Mouse (Mus musculus): Measurements from ENCODE around the gene Trim2.
A peak's percentile ranks its signal among the peaks of the same experiment; 100 is the strongest.

Gene Trim2

GRCm38 (mm10) chr3:84319504-84319903 is 12.8 kb upstream of the Trim2 start:
- DNase-seq (ENCODE audit: low spot score) = no peak

DNA sequence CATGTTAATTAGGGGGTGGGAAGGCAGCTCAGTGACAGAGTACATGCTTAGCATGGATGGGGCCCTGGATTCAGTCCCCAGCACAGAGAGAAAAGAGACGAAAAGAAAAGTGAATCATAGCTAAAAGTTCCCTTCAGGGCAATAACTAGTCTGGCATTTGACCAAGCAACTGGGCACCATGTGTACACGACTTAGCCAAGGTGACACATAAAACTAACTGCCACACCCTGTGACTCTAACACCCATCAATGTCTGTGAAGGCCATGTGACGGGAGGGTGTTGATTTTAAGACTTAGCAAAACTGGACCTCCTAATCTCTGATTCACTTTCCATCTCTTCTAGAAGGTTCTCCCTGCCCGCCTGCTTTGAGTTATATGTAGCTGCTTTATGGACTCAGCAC is 12.2 kb upstream of the Trim2 start:
- no peak for DNase-seq (ENCODE audit: low spot score)

GRCm38 (mm10) chr3:84314651-84315191 is 8.0 kb upstream of the Trim2 start:
- peak; percentile 95 for DNase-seq (ENCODE audit: low spot score)

DNA sequence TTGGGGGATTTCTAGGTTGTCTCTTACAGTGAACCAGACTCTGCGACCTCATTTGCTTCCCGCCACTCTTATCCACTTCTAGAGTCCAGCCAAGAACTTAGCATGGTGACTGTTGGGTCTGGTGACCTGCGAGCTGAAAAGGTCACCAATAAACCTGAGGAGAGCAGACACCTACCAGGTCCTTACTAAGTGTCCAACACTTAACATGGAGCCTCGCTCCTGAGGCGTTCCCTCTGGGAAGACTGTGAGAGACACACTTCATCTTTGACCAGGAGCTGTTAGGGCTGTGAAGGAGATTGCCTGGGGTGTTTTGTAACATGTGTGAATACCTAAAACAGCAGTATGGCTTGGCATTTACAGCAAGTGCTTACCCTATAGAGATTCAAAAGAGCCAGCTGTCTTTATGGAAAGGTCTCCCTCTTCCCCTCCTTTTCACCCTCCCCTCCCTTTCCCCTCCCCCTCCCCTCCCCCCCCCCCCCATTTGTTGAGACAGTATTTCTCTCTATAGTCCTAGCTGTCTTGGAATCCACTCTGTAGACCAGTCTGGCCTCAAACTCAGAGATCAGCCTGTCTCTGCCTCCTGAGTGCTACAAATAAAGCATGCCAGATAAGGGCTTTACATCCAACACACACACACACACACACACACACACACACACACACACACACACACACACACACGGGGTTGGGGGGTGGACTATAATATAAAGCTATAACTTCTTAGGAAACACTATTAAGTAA is 7.3 kb upstream of the Trim2 start:
- DNase-seq (ENCODE audit: low spot score) = no peak

DNA sequence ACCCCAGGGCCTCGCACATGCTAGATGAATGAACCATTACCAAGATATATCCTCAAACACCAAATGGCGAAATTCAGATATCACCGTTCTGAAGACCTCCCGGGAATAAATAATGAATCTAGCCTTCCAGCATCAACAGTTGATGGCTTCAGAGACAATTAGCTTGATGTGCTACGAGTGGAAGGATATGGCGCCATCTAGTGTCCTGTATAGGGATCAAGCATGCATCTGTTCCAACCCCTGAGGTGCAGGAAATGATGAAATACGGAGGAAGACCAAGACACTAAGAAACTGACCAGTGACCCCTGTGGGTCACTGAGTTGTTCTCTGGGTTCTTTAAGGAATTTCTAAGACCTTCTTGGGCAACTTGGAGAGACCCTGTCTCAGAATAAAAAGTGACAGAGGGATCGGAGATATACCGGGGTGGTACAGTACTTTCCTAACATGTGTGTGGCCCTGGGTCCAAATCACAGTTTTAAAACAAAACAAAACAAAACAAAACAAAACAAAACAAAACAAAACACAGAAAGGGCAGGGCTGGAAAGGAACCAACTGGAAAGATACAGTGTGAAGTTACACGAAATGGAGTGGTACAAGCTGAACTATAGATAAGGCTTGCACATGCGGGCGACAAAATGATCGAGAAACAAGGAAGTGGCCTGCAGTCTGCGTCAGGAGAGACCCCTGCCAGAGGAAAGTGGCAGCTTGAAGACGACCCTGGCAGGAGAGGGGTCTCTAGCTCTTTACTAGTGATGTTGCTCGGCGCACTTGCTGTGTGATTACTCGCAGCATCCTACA is 6.5 kb upstream of the Trim2 start:
- peak; percentile 90 for DNase-seq (ENCODE audit: low spot score)

GRCm38 (mm10) chr3:84312326-84312725 is 5.6 kb upstream of the Trim2 start:
- DNase-seq (ENCODE audit: low spot score) = no peak

DNA sequence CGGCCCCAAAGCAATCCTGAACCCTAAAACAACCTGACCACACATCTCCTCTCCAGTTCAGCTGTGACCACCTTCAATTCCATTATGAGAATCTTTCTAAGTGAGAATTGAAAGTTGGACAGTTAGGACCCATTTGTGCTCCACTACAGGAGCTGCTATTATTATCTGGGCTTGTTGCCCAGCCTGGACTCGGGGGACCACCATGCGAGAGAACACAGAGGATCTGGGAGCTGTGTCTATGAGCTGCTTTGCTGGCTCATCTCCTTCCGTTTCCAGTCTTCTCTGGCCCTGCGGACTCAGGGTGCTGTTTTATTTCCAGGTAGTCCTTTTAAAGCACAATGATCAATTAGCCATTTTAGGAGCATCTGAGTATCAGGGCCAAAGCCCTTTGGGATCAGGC is 839 bp upstream of the Trim2 start:
- no peak for DNase-seq (ENCODE audit: low spot score)

DNA sequence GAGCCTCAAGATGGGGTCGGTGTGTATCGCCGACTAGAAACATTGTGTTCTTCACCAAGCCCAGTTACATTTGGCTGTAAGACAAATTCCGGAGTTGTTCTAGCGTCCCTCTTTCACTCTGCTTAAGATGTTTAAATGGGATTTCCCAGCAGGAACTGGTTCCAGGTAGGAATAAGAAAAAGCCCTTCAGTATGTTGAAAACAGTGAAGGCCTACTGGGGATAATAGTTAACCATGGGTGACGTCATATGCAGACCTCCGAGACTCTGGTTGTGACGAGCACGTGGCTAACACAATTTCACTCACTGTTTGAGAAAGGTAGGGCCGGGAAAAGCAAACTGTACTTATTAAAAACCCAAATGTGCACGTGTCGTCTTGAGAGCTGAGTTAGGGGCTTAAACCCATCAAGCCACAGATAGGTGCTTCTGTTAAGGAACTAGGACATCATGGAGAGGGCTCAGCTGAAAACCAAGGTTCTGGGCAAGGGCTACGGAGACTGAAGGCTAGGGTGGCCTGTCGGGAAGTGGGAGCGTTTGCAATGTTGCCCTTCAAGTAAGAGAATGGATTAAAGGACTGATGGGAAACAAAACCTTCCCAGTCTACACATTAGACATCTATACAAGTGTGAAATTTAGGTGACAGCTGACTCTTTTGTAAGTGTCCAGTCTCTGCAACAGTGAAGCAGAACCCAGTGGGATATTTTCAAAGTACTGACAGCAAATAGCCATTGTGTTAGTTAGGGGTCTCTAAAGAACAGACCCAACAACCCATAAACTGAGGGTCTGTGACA is 761 bp downstream of the Trim2 start:
- DNase-seq (ENCODE audit: low spot score) = peak; percentile 25

DNA sequence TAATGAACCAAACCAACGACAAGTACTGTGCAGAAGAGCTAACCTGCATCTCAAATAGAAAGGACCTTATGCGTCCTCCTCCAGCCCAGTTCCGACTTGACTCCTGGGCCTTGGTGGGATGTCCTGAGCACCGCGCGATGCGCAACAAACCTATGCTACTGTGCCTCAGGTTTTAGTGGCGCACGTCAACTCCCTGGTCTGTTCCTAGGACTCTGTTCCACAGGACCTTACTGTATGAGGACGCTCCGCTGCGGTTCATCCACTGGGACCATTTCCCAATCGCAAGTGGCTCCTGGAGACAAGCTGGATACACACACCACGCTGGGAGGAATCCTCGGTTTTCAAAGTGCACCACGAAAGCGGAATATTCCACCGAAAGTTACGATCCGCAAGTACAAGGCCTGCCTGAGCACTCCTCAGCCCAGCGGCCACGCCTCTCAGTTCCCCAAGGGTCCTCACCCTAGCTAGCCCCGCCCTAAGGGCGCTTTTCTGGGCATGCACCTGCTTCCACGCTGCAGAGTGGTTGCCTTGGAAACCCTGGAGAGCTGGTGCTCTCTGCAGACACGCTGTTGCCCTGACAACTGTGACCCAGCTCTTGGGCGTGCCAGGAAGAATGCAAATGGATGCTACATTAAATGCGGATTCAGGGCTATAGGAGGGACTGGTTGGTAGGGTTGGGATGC is 1.5 kb downstream of the Trim2 start:
- DNase-seq (ENCODE audit: low spot score) = peak; percentile 94

DNA sequence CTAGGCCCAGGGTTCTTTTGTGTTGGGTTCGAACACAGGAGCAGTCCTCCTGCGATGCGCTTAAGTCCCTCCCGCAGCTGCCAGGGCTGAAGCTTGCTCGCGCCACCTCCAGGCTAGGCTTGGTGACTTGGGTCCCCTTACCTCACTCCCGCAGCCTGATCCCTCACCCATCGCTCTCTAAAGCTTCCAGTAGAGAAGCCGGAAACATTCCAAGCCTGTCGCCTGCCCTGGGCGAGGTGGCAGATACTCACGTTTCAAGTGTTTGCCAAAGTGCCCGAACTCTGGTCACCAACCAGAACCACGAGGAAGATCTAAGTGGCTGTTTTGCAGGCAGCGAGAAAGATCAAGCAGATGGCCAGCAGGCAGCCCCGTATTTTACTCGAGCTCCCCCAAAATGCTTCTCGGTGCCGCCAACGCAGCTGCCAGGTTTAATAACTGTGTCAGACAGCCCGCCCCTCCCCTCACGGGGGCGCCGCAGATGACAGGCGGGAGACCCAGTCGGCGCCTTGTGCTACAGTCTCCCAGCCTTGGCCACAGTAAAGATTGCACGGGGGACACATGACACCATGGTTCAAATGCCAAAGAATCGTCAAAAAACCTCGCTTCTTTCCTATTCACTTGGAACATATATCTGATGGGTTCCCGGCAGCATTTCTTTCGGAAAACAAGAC is 2.2 kb downstream of the Trim2 start:
- DNase-seq (ENCODE audit: low spot score) = peak; percentile 76

DNA sequence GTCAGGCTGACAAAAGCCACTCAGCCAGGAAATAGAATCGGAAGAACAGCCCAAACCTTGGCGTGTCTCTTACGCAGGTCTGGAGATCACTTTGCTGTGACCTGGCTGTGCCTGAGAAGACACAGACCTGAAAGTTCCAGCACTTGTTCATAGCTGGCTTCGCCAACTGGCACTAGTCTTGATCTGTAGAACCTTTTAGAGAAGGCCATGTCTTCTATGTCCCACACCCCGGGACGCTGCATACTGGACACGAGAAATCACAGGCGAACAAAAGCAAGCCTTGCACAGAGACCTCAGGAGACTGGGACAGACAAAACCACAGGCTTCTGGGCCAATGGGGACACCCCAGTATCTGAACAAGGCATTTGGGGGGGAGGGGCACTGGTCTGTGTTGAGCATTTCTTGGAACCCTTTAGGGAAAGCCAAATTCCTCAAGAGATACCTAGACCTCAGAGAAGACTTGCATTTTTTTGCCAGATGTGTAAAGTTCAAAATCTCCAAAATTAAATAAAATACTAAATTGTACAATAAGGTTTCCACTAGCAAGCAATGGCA is 3.2 kb downstream of the Trim2 start:
- peak; percentile 34 for DNase-seq (ENCODE audit: low spot score)

GRCm38 (mm10) chr3:84302273-84302672 is 4.4 kb downstream of the Trim2 start:
- peak; percentile 61 for DNase-seq (ENCODE audit: low spot score)

- DNase-seq (ENCODE audit: low spot score) = no peak
Observed at GRCm38 (mm10) chr3:84301674-84302073, 5.0 kb downstream of the Trim2 start.

DNA sequence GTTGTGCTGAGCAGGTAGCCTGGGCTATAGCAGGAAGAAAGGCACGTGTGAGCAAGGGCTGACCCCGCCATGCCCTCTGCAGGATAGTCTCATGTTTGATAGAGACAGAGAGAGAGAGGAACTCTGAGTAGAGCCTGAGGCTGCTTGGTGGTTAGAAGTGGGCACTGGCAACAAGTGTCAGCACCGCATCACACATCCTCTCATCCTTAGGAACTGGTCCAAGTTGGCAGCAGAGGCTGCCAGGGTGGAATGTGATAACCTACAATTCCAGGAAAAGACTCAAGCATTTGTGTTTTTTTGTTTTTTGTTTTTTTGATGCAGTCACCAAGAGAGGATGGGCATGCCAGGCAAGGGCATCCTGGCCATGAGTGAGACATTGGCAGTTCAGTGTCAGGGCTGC is 8.5 kb downstream of the Trim2 start:
- DNase-seq (ENCODE audit: low spot score) = no peak

DNA sequence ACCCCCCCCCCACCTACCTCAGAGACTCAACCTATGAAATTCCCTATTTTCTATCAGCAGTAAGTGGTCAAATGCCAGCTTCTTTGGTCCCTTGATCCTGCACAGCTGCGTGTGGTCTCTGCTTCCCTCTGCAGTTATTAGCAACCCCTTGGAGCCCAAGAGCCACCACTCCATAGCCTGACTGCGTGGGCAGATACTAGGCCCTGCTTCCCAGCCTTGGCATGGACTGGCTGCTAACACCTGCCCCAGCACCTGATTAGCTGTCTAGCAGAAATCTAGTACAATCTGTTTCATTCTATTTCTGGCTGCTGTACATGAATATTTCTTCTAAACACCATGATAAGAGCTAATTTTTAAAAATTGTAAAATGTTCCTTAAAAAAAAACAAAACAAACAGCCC is 10.0 kb downstream of the Trim2 start:
- DNase-seq (ENCODE audit: low spot score) = no peak

GRCm38 (mm10) chr3:84294734-84295133 is 11.9 kb downstream of the Trim2 start:
- peak; percentile 35 for DNase-seq (ENCODE audit: low spot score)

- no peak for DNase-seq (ENCODE audit: low spot score)
Observed at GRCm38 (mm10) chr3:84293666-84294595, 12.7 kb downstream of the Trim2 start.

- DNase-seq (ENCODE audit: low spot score) = no peak
Observed at GRCm38 (mm10) chr3:84292238-84292637, 14.4 kb downstream of the Trim2 start.

DNA sequence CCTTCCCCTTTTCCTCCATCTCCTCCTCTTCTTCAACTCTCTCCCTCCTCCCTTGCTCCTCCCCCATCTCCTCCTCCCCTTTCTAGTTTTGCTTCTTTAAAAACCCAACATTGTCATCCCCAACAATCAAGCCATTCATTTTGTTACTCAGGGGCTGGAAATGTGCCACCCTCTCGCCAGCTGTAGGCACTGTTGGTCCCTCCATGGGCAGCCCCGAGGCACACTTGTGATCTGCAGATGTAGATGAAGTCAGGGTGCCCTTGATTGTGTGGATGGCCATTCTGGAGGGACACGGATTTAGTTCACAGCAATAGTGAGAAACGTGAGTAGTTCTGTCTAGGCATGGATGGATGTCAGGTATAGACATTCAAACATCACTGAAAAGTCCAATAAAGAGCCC is 17.7 kb downstream of the Trim2 start:
- DNase-seq (ENCODE audit: low spot score) = no peak

- DNase-seq (ENCODE audit: low spot score) = no peak
Observed at GRCm38 (mm10) chr3:84287256-84287655, 19.4 kb downstream of the Trim2 start.

Data from embryo, embryonic 10.5 days (tissue).